Mouse (Mus musculus) activated CD4-positive, CD25-positive, alpha-beta regulatory T cell (primary cell): ENCODE data around the gene Calr. TPM values are rescaled to one million over a fixed set of nuclear protein-coding genes. Genes with fewer than 3 reads are reported as not detected.

Experiments
- polyA plus RNA-seq, 2 experiments: library from polyadenylated mRNA; unstranded; fragments of 100-300 nt; shearing (Covaris generic); gene quantifications; one replicate each; pipeline ENCODE4 v1.2.1; 2017

Gene Calr
- polyA plus RNA-seq, result 100 to 1,000 TPM; 378 to 630 TPM

GRCm38 (mm10) chr8:84846722-84847572, at the start of gene Calr:
Gene Calr, minus strand, starts transcription at chr8:84846934.

GRCm38 (mm10) chr8:84893709-84894134, 47.0 kb upstream of the Calr start, which contains the start of gene Gcdh:
Gene Gcdh, minus strand, starts transcription at chr8:84893921.

DNA sequence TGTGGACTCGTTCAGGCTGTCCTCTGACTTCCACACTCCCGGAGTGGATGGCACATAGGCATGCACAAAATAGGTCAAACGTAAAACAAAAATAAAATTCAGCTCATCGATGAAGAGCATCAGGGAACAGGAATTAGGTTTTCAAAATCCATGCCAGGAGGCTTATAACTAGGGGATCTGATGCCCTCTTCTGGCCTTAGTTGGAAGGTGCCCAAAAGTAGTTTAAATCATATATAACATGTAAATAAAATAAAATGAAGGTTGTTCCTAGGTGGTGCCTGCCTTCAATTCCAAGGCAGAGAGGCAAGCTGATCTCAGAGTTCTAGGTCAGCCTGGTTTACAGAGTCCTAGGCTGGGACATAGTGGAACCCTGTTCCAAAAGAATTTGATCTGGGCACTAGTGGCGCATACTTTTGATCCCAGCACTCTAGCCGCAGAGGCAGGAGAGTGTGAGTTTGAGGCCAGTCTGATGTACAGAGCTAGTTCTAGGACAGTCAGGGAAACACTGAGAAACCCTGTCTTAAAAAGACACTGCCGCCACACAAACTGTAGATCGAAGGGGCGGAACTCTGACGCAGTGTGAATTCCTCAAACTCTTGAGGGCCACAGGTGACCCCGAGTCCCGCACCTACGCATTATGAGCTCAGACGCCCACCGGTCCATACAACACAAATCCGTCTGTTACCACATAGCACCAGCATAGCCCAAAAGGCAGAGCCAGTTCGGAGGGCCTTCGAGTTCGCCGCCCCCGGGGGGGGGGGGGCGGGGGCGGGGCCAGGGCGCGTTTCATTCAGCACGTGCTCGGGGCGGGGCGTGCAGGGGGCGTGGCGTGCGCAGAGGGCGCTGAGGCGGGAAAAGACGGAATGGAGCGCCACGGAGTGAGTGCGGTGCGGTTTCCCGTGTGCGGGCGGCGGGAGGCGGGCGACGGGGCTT, 24.9 kb upstream of the Calr start, which contains the start of gene Syce2:
Gene Syce2 (plus strand): TSS at position 736 of the 933 bp plus-strand sequence.

DNA sequence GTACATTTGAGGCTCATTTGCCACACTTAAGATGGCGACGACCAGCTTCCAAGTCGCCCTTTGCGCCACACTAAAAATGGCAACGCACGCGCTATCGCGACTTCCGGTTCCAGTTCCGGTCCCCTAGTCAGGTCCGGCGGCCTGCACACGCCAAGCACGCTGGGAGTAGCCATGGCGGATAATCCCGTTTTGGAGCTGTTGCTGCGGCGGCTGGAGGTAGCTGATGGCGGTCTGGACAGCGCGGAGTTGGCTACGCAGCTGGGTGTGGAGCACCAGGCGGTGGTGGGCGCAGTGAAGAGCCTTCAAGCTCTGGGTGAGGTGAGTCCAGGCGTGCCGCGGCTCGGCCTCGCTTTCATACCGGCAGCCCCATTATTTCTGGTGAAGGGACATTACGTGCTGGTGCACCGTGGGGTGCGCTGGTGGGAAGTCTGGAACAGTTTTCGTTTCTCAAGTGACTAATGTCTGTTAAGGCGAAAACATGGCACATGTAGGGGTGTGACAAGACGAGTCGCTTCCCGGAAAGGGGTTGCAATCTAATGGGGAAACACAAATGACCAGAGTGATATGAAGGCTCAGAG, 10.2 kb upstream of the Calr start, which contains the start of gene Farsa:
Gene Farsa (plus strand): TSS at position 126 of the 578 bp plus-strand sequence.

GRCm38 (mm10) chr8:84840248-84840999, 6.3 kb downstream of the Calr start, which contains the start of gene Rad23a:
Gene Rad23a, minus strand, starts transcription at chr8:84840665.

DNA sequence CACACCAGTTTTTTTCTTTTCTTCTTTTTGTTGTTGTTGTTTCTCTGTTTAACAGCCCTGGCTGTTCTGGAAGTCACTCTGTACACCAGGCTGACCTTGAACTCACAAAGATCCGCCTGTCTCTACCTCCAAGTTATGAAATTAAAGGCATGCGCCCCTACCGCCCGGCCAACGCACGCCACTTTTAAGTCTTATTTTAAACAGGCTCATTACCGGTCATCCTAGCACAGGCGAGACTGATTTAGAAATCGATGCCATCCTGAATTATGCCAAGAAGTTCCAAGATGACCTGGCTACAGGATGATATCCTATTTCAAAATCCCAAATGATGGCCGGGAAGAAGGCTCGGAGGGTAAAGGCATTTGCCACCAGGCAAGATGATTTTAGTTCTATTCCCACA, 15.2 kb downstream of the Calr start, which contains the start of gene Gadd45gip1:
Gene Gadd45gip1 (plus strand): TSS at position 33 of the 400 bp plus-strand sequence.

GRCm38 (mm10) chr8:84822723-84823122, 24.0 kb downstream of the Calr start, which contains the start of gene Dand5:
Gene Dand5, minus strand, starts transcription at chr8:84822823.

GRCm38 (mm10) chr8:84799999-84800831, 46.5 kb downstream of the Calr start, which contains the start of gene Nfix:
Gene Nfix, minus strand, starts transcription at chr8:84800344.

Other genes starting within 250 kb of the Calr start
- gene Ier2, start 184.1 kb downstream of the Calr start, polyA plus RNA-seq, result 100 to 1,000 TPM; 188 to 241 TPM
- gene Trmt1, start 160.6 kb downstream of the Calr start, polyA plus RNA-seq, result 10 to 100 TPM; 38.1 to 54.2 TPM
- gene Nacc1, start 159.1 kb downstream of the Calr start, polyA plus RNA-seq, result 10 to 100 TPM; 10.7 to 21.4 TPM
- gene Lyl1, start 145.5 kb downstream of the Calr start, polyA plus RNA-seq, result under 1 TPM; 0.41 to 0.57 TPM
- gene G430095P16Rik, start 123.9 kb downstream of the Calr start, polyA plus RNA-seq, result 10 to 100 TPM; 23.8 to 35.4 TPM
- 10 to 100 TPM in 1 of 2 experiments, 1 to 10 TPM in 1; 4.1 to 12.3 TPM for gene Nfix, start 46.6 kb downstream of the Calr start, polyA plus RNA-seq
- 1 to 10 TPM; 3.3 to 4.2 TPM for gene Dand5, start 24.1 kb downstream of the Calr start, polyA plus RNA-seq
- 10 to 100 TPM; 29.7 to 37.9 TPM for gene Gadd45gip1, start 15.4 kb downstream of the Calr start, polyA plus RNA-seq
- gene Rad23a, start 6.3 kb downstream of the Calr start, polyA plus RNA-seq, result 100 to 1,000 TPM; 159 to 183 TPM
- gene Farsa, start 10.1 kb upstream of the Calr start, polyA plus RNA-seq, result 10 to 100 TPM; 78.3 to 79.8 TPM
- 10 to 100 TPM in 1 of 2 experiments, 1 to 10 TPM in 1; 9.1 to 16.8 TPM for gene Syce2, start 25.2 kb upstream of the Calr start, polyA plus RNA-seq
- gene Gcdh, start 47.0 kb upstream of the Calr start, polyA plus RNA-seq, result 10 to 100 TPM; 22.2 to 31.5 TPM
- 1 to 10 TPM; 1.3 to 3.6 TPM for gene Klf1, start 55.0 kb upstream of the Calr start, polyA plus RNA-seq
- gene Dnase2a, start 61.6 kb upstream of the Calr start, polyA plus RNA-seq, result 10 to 100 TPM in 1 of 2 experiments, 1 to 10 TPM in 1; 6.1 to 11.9 TPM
- gene Mast1, start 90.4 kb upstream of the Calr start, polyA plus RNA-seq, result 1 to 10 TPM in 1 of 2 experiments, under 1 TPM in 1; 0.62 to 1.2 TPM
- under 1 TPM in 1 of 2 experiments, not detected in 1; 0.21 TPM for gene Rtbdn, start 100.1 kb upstream of the Calr start, polyA plus RNA-seq
- gene Gm49661, start 122.5 kb upstream of the Calr start, polyA plus RNA-seq, result not detected
- 100 to 1,000 TPM; 205 to 213 TPM for gene Prdx2, start 122.7 kb upstream of the Calr start, polyA plus RNA-seq
- 10 to 100 TPM; 80.7 to 89.0 TPM for gene Rnaseh2a, start 122.8 kb upstream of the Calr start, polyA plus RNA-seq
- gene Junb, start 131.8 kb upstream of the Calr start, polyA plus RNA-seq, result 100 to 1,000 TPM; 294 to 399 TPM
- gene Hook2, start 143.7 kb upstream of the Calr start, polyA plus RNA-seq, result 10 to 100 TPM in 1 of 2 experiments, 1 to 10 TPM in 1; 9.5 to 11.1 TPM
- gene Best2, start 167.6 kb upstream of the Calr start, polyA plus RNA-seq, result not detected
- gene Asna1, start 178.3 kb upstream of the Calr start, polyA plus RNA-seq, result 10 to 100 TPM; 53.6 to 65.3 TPM
- gene Trir, start 179.9 kb upstream of the Calr start, polyA plus RNA-seq, result 100 to 1,000 TPM; 248 to 252 TPM
- gene Tnpo2, start 190.0 kb upstream of the Calr start, polyA plus RNA-seq, result 10 to 100 TPM; 20.7 to 25.3 TPM
- 1 to 10 TPM; 4.5 to 7.0 TPM for gene Fbxw9, start 213.1 kb upstream of the Calr start, polyA plus RNA-seq
- gene Gm5741, start 221.0 kb upstream of the Calr start, polyA plus RNA-seq, result 1 to 10 TPM; 1.5 to 2.8 TPM
- 100 to 1,000 TPM in 1 of 2 experiments, 10 to 100 TPM in 1; 77.6 to 102 TPM for gene Dhps, start 224.8 kb upstream of the Calr start, polyA plus RNA-seq
- 100 to 1,000 TPM; 158 to 186 TPM for gene Wdr83os, start 233.8 kb upstream of the Calr start, polyA plus RNA-seq
- 10 to 100 TPM; 35.2 to 42.7 TPM for gene Wdr83, start 234.4 kb upstream of the Calr start, polyA plus RNA-seq
- 100 to 1,000 TPM; 104 to 165 TPM for gene Man2b1, start 236.3 kb upstream of the Calr start, polyA plus RNA-seq